Mouse (Mus musculus) lung, postnatal 10 days (tissue): Measurements from ENCODE around the gene Grm4.

ENCODE experiments used
- DNase-seq: peaks from one replicate; pipeline ENCODE4 v3.0.0; 2021

The Grm4 gene

GRCm38 (mm10) chr17:27483571-27483970 lies 37.6 kb downstream of the Grm4 start:
- no peak for DNase-seq

- peak; percentile 42 for DNase-seq
Observed at GRCm38 (mm10) chr17:27480143-27481103, 40.8 kb downstream of the Grm4 start.

- DNase-seq: no peak
Observed at GRCm38 (mm10) chr17:27475650-27476049, 45.6 kb downstream of the Grm4 start.

GRCm38 (mm10) chr17:27466620-27467019 lies 54.6 kb downstream of the Grm4 start:
- DNase-seq: peak; percentile 66

- DNase-seq: no peak
Observed at GRCm38 (mm10) chr17:27465924-27466323, 55.3 kb downstream of the Grm4 start.

- no peak for DNase-seq
Observed at GRCm38 (mm10) chr17:27464327-27464962, 56.8 kb downstream of the Grm4 start.

GRCm38 (mm10) chr17:27459979-27460378 lies 61.2 kb downstream of the Grm4 start:
- no peak for DNase-seq

- DNase-seq: no peak
Observed at GRCm38 (mm10) chr17:27459241-27459640, 62.0 kb downstream of the Grm4 start.

- no peak for DNase-seq
Observed at GRCm38 (mm10) chr17:27457863-27458494, 63.2 kb downstream of the Grm4 start.

GRCm38 (mm10) chr17:27457038-27457577 lies 64.1 kb downstream of the Grm4 start:
- no peak for DNase-seq

- DNase-seq: no peak
Observed at GRCm38 (mm10) chr17:27456364-27456763, 64.8 kb downstream of the Grm4 start.

- DNase-seq: no peak
Observed at GRCm38 (mm10) chr17:27455012-27455784, 66.0 kb downstream of the Grm4 start.

- DNase-seq: no peak
Observed at GRCm38 (mm10) chr17:27454396-27454795, 66.8 kb downstream of the Grm4 start.

- no peak for DNase-seq
Observed at GRCm38 (mm10) chr17:27453045-27453444, 68.2 kb downstream of the Grm4 start.

GRCm38 (mm10) chr17:27451787-27452186 lies 69.4 kb downstream of the Grm4 start:
- DNase-seq: no peak

GRCm38 (mm10) chr17:27451216-27451615 lies 70.0 kb downstream of the Grm4 start:
- no peak for DNase-seq

- DNase-seq: no peak
Observed at GRCm38 (mm10) chr17:27449757-27450330, 71.4 kb downstream of the Grm4 start.

GRCm38 (mm10) chr17:27448749-27449148 lies 72.5 kb downstream of the Grm4 start:
- peak; percentile 24 for DNase-seq

- no peak for DNase-seq
Observed at GRCm38 (mm10) chr17:27445364-27446075, 75.7 kb downstream of the Grm4 start.

- no peak for DNase-seq
Observed at GRCm38 (mm10) chr17:27442538-27443113, 78.6 kb downstream of the Grm4 start.

- no peak for DNase-seq
Observed at GRCm38 (mm10) chr17:27441778-27442177, 79.4 kb downstream of the Grm4 start.
